In the genomic region with DNA sequence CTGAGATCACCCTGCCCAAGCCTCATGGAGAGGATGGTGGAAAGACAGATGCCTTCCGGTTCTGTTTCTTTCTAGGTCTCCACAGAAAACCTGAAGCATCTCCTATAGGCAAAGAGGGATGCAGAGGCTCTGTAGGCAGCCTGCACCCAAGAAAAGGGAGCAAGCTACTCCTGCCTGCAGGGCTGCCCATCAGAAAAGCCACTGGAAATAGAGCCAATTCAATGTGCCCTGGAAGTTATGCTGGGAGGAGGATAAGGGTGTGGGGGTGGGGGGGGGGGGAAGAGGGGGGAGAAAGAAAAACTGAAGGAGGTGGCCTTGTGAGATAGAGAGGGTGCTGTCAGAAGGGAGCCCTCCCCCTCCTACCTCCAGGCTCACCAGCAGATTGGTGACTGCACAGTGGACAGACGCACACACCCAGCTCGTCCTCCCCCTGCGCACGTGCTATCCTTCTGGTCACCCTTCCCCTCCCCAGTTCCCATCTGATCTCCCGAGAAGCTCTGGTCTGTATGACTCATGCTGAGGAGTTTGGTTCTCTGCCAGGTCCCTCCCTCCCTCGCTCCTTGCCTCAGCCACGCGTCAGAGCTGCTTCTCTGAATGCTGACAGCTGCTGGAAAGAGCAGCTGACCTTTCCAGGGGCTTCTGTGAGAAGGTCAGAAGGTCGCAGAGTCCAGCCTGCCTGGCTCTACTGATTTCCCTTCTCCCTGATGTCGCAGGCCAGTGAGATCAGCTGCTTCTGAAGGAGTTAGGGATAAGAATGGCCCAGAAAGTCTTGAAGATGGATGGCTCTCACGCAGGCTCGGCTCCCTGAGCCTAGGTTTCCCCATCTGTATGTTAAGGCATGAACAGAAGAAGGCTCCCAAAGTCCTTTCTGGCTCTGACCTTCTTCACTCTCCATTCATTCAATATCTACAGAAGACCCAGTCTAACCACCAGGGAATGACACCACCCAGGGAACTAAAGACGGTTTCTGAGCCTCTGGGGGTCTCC, we compare ENCODE assay signal across 8 mouse cellular contexts. TPM values are rescaled to one million over a fixed set of nuclear protein-coding genes. Genes with fewer than 3 reads are reported as not detected.
DNase-seq lines count a peak whose midpoint lies in the region; ATAC-seq and TF ChIP-seq lines count a peak whose summit lies in the region.

No protein-coding gene starts in this region.

- H3K27ac ChIP-seq in thymus, adult 2 months (ENCODE audit: control insufficient read depth, insufficient read depth, low read length): no peak overlapping the region
- H3K27ac ChIP-seq in forebrain, embryonic 12.5 days: 0 out of 2 replicates have a peak overlapping the region, but pooled peaks have one; percentile 42
- peak overlapping the region; percentile 79 to 83 for H3K27ac ChIP-seq in heart, embryonic 14.5 days (replicated peaks in 1 of 2; ENCODE audit: control insufficient read depth in 1 of 2, insufficient read depth in 1 of 2, low read depth in 2 of 2, low read length in 2 of 2)
- no peak overlapping the region for H3K27ac ChIP-seq in liver, adult 2 months (replicated peaks; ENCODE audit: insufficient read depth, low read depth, low read length)
- no peak overlapping the region for H3K27ac ChIP-seq in midbrain, postnatal 0 days (ENCODE audit: low read depth, low read length)
- H3K27ac ChIP-seq in stomach, embryonic 15.5 days: peak overlapping the region; percentile 31; the same call in 1 of the 2 replicates

- no peak overlapping the region for H3K9ac ChIP-seq in forebrain, embryonic 12.5 days
- peak overlapping the region; percentile 50; the same call in 1 of the 2 replicates for H3K9ac ChIP-seq in heart, embryonic 14.5 days (ENCODE audit: low read length)
- no peak overlapping the region for H3K9ac ChIP-seq in liver, adult 2 months (ENCODE audit: low read depth, low read length)
- no peak overlapping the region for H3K9ac ChIP-seq in midbrain, postnatal 0 days (replicated peaks; ENCODE audit: low read length, poor library complexity, severe bottlenecking)
- H3K9ac ChIP-seq in stomach, embryonic 15.5 days: no peak overlapping the region

- peak; percentile 86 for ATAC-seq in forebrain, embryonic 12.5 days (ENCODE audit: low FRiP score)
- ATAC-seq in heart, embryonic 14.5 days (ENCODE audit: insufficient number of reproducible peaks, insufficient read depth, low FRiP score, low read depth): peak; percentile 90
- ATAC-seq in midbrain, postnatal 0 days (ENCODE audit: low FRiP score): peak; percentile 74
- ATAC-seq in stomach, embryonic 15.5 days (ENCODE audit: insufficient read depth, low FRiP score, low read depth): peak; percentile 84

- DNase-seq in thymus, adult 2 months: peak; percentile 3
- DNase-seq in thymus, postnatal 10 days (ENCODE audit: low spot score in 2 of 2): no peak
- DNase-seq in kidney, postnatal 14 days: peak; percentile 94
- peak; percentile 66 for DNase-seq in liver, adult 2 months (ENCODE audit: extremely low read depth, low read depth, low spot score)
- DNase-seq in midbrain, postnatal 0 days (ENCODE audit: low spot score): peak; percentile 92

- H3K36me3 ChIP-seq in thymus, adult 2 months (ENCODE audit: control insufficient read depth, insufficient read depth, low read length): no peaks in the 10 kb centered on the region
- H3K36me3 ChIP-seq in forebrain, embryonic 12.5 days (replicated peaks): no peaks in the 10 kb centered on the region
- H3K36me3 ChIP-seq in heart, embryonic 14.5 days (ENCODE audit: control insufficient read depth, insufficient read depth, low read length): no peaks in the 10 kb centered on the region
- no peaks in the 10 kb centered on the region for H3K36me3 ChIP-seq in liver, adult 2 months (ENCODE audit: control insufficient read depth, insufficient read depth, low read length)
- no peaks in the 10 kb centered on the region for H3K36me3 ChIP-seq in midbrain, postnatal 0 days (ENCODE audit: insufficient read depth, low read length)
- no peaks in the 10 kb centered on the region for H3K36me3 ChIP-seq in stomach, embryonic 15.5 days

- H3K27me3 ChIP-seq in thymus, adult 2 months (ENCODE audit: control insufficient read depth, insufficient read depth, low read length): no peaks in the 10 kb centered on the region
- H3K27me3 ChIP-seq in forebrain, embryonic 12.5 days: no peaks in the 10 kb centered on the region; the same call in 1 of the 2 replicates
- H3K27me3 ChIP-seq in heart, embryonic 14.5 days (ENCODE audit: control insufficient read depth, insufficient read depth, low read length): no peaks in the 10 kb centered on the region
- H3K27me3 ChIP-seq in liver, adult 2 months (ENCODE audit: control insufficient read depth, insufficient read depth, low read length): no peaks in the 10 kb centered on the region
- H3K27me3 ChIP-seq in midbrain, postnatal 0 days (ENCODE audit: insufficient read depth, low read length): no peaks in the 10 kb centered on the region
- H3K27me3 ChIP-seq in stomach, embryonic 15.5 days (replicated peaks): no peaks in the 10 kb centered on the region

- no peaks in the 10 kb centered on the region for H3K79me2 ChIP-seq in liver, adult 2 months (ENCODE audit: control insufficient read depth, insufficient read depth, low read length)

- no peak overlapping the region for H3K4me3 ChIP-seq in thymus, adult 2 months (ENCODE audit: control insufficient read depth, insufficient read depth, low read length)
- H3K4me3 ChIP-seq in forebrain, embryonic 12.5 days (replicated peaks): no peak overlapping the region
- H3K4me3 ChIP-seq in heart, embryonic 14.5 days (ENCODE audit: control insufficient read depth in 1 of 2, insufficient read depth in 1 of 2, low read depth in 1 of 2, low read length in 2 of 2): no peak overlapping the region
- no peak overlapping the region for H3K4me3 ChIP-seq in liver, adult 2 months (ENCODE audit: insufficient read depth, low read depth, low read length)
- no peak overlapping the region for H3K4me3 ChIP-seq in midbrain, postnatal 0 days (ENCODE audit: low read depth, low read length)
- H3K4me3 ChIP-seq in stomach, embryonic 15.5 days (replicated peaks): no peak overlapping the region

- no peaks in the 10 kb centered on the region for H3K9me3 ChIP-seq in forebrain, embryonic 12.5 days
- peaks cover 4% of the 10 kb centered on the region for H3K9me3 ChIP-seq in heart, embryonic 14.5 days (ENCODE audit: control insufficient read depth, low read length)
- H3K9me3 ChIP-seq in midbrain, postnatal 0 days (ENCODE audit: low read length): no peaks in the 10 kb centered on the region
- H3K9me3 ChIP-seq in stomach, embryonic 15.5 days: no peaks in the 10 kb centered on the region

- WGBS in thymus, adult 2 months: 34% methylated on average over 14 of the region's 14 CpGs
- WGBS in forebrain, embryonic 12.5 days: 21% methylated on average over 14 of the region's 14 CpGs
- WGBS in heart, embryonic 14.5 days: 13% methylated on average over 14 of the region's 14 CpGs
- WGBS in liver, adult 2 months: 33% methylated on average over 14 of the region's 14 CpGs
- WGBS in midbrain, postnatal 0 days: 24% methylated on average over 14 of the region's 14 CpGs
- 14% methylated on average over 13 of the region's 14 CpGs for WGBS in stomach, embryonic 15.5 days

- H3K4me1 ChIP-seq in thymus, adult 2 months (replicated peaks; ENCODE audit: control insufficient read depth, insufficient read depth, low read length): no peaks in the 10 kb centered on the region
- peaks cover 16% of the 10 kb centered on the region for H3K4me1 ChIP-seq in forebrain, embryonic 12.5 days
- H3K4me1 ChIP-seq in heart, embryonic 14.5 days (ENCODE audit: control insufficient read depth in 2 of 2, insufficient read depth in 2 of 2, low read length in 2 of 2): peaks cover 18 to 38% of the 10 kb centered on the region in 2 experiments
- no peaks in the 10 kb centered on the region for H3K4me1 ChIP-seq in liver, adult 2 months (ENCODE audit: control insufficient read depth, insufficient read depth, low read length)
- H3K4me1 ChIP-seq in midbrain, postnatal 0 days (ENCODE audit: insufficient read depth, low read length): no peaks in the 10 kb centered on the region
- H3K4me1 ChIP-seq in stomach, embryonic 15.5 days: peaks cover 18% of the 10 kb centered on the region

- no peak for TF ChIP-seq CTCF in thymus, adult 2 months (IDR thresholded peaks at IDR 0.05; ENCODE audit: borderline replicate concordance, control insufficient read depth, extremely low read depth, insufficient read depth, low read length, poor library complexity)
- no peak for TF ChIP-seq CTCF in liver, adult 2 months (IDR thresholded peaks at IDR 0.05; ENCODE audit: low read depth, low read length)
- no peak for TF ChIP-seq CTCF in midbrain, postnatal 0 days (IDR thresholded peaks at IDR 0.05)

- no peak for TF ChIP-seq POLR2A in thymus, adult 2 months (IDR thresholded peaks at IDR 0.05; ENCODE audit: control insufficient read depth, extremely low read depth, insufficient read depth, low read length, poor library complexity)
- no peak for TF ChIP-seq POLR2A in liver, adult 2 months (IDR thresholded peaks at IDR 0.05; ENCODE audit: extremely low read depth, insufficient read depth, low read length)

- H3K4me2 ChIP-seq in forebrain, embryonic 12.5 days: 0 out of 2 replicates have a peak overlapping the region, but pooled peaks have one; percentile 6
- peak overlapping the region; percentile 53 for H3K4me2 ChIP-seq in heart, embryonic 14.5 days (ENCODE audit: low read length)
- H3K4me2 ChIP-seq in midbrain, postnatal 0 days (ENCODE audit: low read depth, low read length, poor library complexity, severe bottlenecking): no peak overlapping the region
- H3K4me2 ChIP-seq in stomach, embryonic 15.5 days: peak overlapping the region; percentile 29

RNA-seq across cellular contexts. Expression of gene Tlr5, which starts 46.2 kb away (rescaled TPM):
- polyA plus RNA-seq in thymus, adult 2 months (2012; rRNA removed): 0.82 and 1.1 TPM in 2 replicates
- polyA plus RNA-seq in forebrain, embryonic 12.5 days (2016; fragmentation: Nextera tagmentation; extraction: Ambion mirVana): 0.17 and 0.31 TPM in 2 replicates
- 3.1 and 4.2 TPM in 2 replicates for polyA plus RNA-seq in heart, embryonic 14.5 days (2014; fragmentation: Nextera tagmentation; extraction: Ambion mirVana)
- 3.2 and 3.5 TPM in 2 replicates for total RNA-seq in liver, adult 2 months (2014; rRNA removed)
- 4.4 and 6.3 TPM in 2 replicates for polyA plus RNA-seq in liver, adult 2 months (2012; rRNA removed)
- total RNA-seq in midbrain, postnatal 0 days (2014; rRNA removed): 0.11 and 0.19 TPM in 2 replicates
- 0.21 and 0.23 TPM in 2 replicates for polyA plus RNA-seq in midbrain, postnatal 0 days (2015; fragmentation: Nextera tagmentation; extraction: Ambion mirVana)
- 2.1 and 2.5 TPM in 2 replicates for polyA plus RNA-seq in stomach, embryonic 15.5 days (2015; fragmentation: Nextera tagmentation; extraction: Ambion mirVana)

Comparison
In these comparisons a context has a peak if more than half of its experiments do, and no peak if none do; other contexts are left out.
1. DNase-seq: peak in thymus, adult 2 months (single experiment), kidney, postnatal 14 days (single experiment), liver, adult 2 months (single experiment) and midbrain, postnatal 0 days (single experiment); none in thymus, postnatal 10 days (0 of 2).
2. H3K27ac ChIP-seq: peak in forebrain, embryonic 12.5 days (single experiment), heart, embryonic 14.5 days (2 of 2) and stomach, embryonic 15.5 days (single experiment); none in thymus, adult 2 months (single experiment), liver, adult 2 months (single experiment) and midbrain, postnatal 0 days (single experiment).
3. Peak in every context shown above with its lines, with median percentiles within 50 percentile points of each other: ATAC-seq.